8 mouse cellular contexts compared by ENCODE assay signal in genomic region chr7:130668729-130669281, GRCm38 (mm10).
DNase-seq lines count a peak whose midpoint lies in the region; ATAC-seq and TF ChIP-seq lines count a peak whose summit lies in the region.

No protein-coding gene starts in this region.

- 40% methylated on average over 7 of the region's 7 CpGs for whole genome bisulfite sequencing in hindbrain, embryonic 16.5 days
- WGBS in limb, embryonic 15.5 days: 44% methylated on average over 7 of the region's 7 CpGs
- 91% methylated on average over 7 of the region's 7 CpGs for WGBS in thymus, adult 2 months

- H3K4me2 ChIP-seq in hindbrain, embryonic 16.5 days (ENCODE audit: low read length): no peak overlapping the region
- no peak overlapping the region for H3K4me2 ChIP-seq in limb, embryonic 15.5 days

- no peaks in the 10 kb centered on the region for H3K36me3 ChIP-seq in hindbrain, embryonic 16.5 days (ENCODE audit: control insufficient read depth, insufficient read depth, low read length)
- H3K36me3 ChIP-seq in limb, embryonic 15.5 days: peaks cover 17% of the 10 kb centered on the region
- H3K36me3 ChIP-seq in thymus, adult 2 months (ENCODE audit: control insufficient read depth, insufficient read depth, low read length): no peaks in the 10 kb centered on the region; the same call in 1 of the 2 replicates

- H3K9ac ChIP-seq in hindbrain, embryonic 16.5 days (ENCODE audit: low read depth, low read length): no peak overlapping the region; the same call in 1 of the 2 replicates
- H3K9ac ChIP-seq in limb, embryonic 15.5 days: no peak overlapping the region

- peak; percentile 59 for DNase-seq in retina, postnatal 1 day
- no peak for DNase-seq in retina, embryonic 14.5 days (ENCODE audit: low spot score)
- no peak for DNase-seq in left cerebral cortex, postnatal 36 days (ENCODE audit: low spot score in 2 of 2)
- DNase-seq in right cerebral cortex, postnatal 10 days (ENCODE audit: low spot score in 2 of 2): no peak
- no peak for DNase-seq in thymus, adult 2 months

- intact Hi-C loops in left cerebral cortex, postnatal 36 days (cut with DNase I): no loop called here

- H3K27me3 ChIP-seq in hindbrain, embryonic 16.5 days (replicated peaks; ENCODE audit: control insufficient read depth, insufficient read depth, low read length): no peaks in the 10 kb centered on the region
- H3K27me3 ChIP-seq in limb, embryonic 15.5 days: no peaks in the 10 kb centered on the region
- no peaks in the 10 kb centered on the region for H3K27me3 ChIP-seq in thymus, adult 2 months (ENCODE audit: control insufficient read depth, insufficient read depth, low read length)

- peak; percentile 30; the same call in 1 of the 2 replicates for ATAC-seq in hindbrain, embryonic 16.5 days
- ATAC-seq in limb, embryonic 15.5 days (ENCODE audit: insufficient number of reproducible peaks, low FRiP score, low TSS enrichment, low read depth): no peak
- no peak for ATAC-seq in CD4-positive, CD25-positive, alpha-beta regulatory T cell, adult 4 months

- no peak for TF ChIP-seq POLR2A in thymus, adult 2 months (IDR thresholded peaks at IDR 0.05; ENCODE audit: control insufficient read depth, extremely low read depth, insufficient read depth, low read length, poor library complexity)

- no peak for TF ChIP-seq CTCF in thymus, adult 2 months (IDR thresholded peaks at IDR 0.05; ENCODE audit: borderline replicate concordance, control insufficient read depth, extremely low read depth, insufficient read depth, low read length, poor library complexity)

- peak overlapping the region; percentile 79 for H3K27ac ChIP-seq in hindbrain, embryonic 16.5 days (ENCODE audit: low read depth, low read length)
- H3K27ac ChIP-seq in limb, embryonic 15.5 days: peak overlapping the region; percentile 60
- no peak overlapping the region for H3K27ac ChIP-seq in thymus, adult 2 months (ENCODE audit: control insufficient read depth, insufficient read depth, low read length)

- H3K9me3 ChIP-seq in hindbrain, embryonic 16.5 days (ENCODE audit: control insufficient read depth, low read length): no peaks in the 10 kb centered on the region
- H3K9me3 ChIP-seq in limb, embryonic 15.5 days: no peaks in the 10 kb centered on the region

- peaks cover 20% of the 10 kb centered on the region for H3K4me1 ChIP-seq in hindbrain, embryonic 16.5 days (ENCODE audit: control insufficient read depth, insufficient read depth, low read depth, low read length)
- H3K4me1 ChIP-seq in limb, embryonic 15.5 days: peaks cover 38% of the 10 kb centered on the region
- no peaks in the 10 kb centered on the region for H3K4me1 ChIP-seq in thymus, adult 2 months (replicated peaks; ENCODE audit: control insufficient read depth, insufficient read depth, low read length)

- H3K4me3 ChIP-seq in hindbrain, embryonic 16.5 days (ENCODE audit: low read length): no peak overlapping the region
- H3K4me3 ChIP-seq in limb, embryonic 15.5 days: no peak overlapping the region
- no peak overlapping the region for H3K4me3 ChIP-seq in thymus, adult 2 months (ENCODE audit: control insufficient read depth, insufficient read depth, low read length)
